Mouse (Mus musculus) neural tube, embryonic 14.5 days (tissue): ENCODE results near the gene Vmn1r225. TPM values are rescaled to one million over a fixed set of nuclear protein-coding genes. Genes with fewer than 3 reads are reported as not detected.
"Not testable (repeated sequence)": the region's sequence is repeated elsewhere in the genome, so short reads cannot be mapped to it uniquely, and the experiment has no call there.

Experiments
- ATAC-seq: fragments of 200-750 bp; cut with Nextera tagmentation; 2 replicates; pipeline ENCODE4 v1.8.0; 2017; ENCODE audit warnings: low read depth, mild to moderate bottlenecking, moderate TSS enrichment, moderate library complexity
- H3K27ac ChIP-seq: fragments of 300-500 bp; sonication (generic); 2 replicates; pipeline ENCODE4 v1.5.1; 2014; ENCODE audit warnings: low read depth, mild to moderate bottlenecking, control low read depth, low read length, moderate library complexity, mixed read lengths
- H3K27me3 ChIP-seq: fragments of 300-500 bp; sonication (generic); 2 replicates; pipeline ENCODE4 v1.6.1; 2014; ENCODE audit warnings: low read length; ENCODE audit not compliant: control insufficient read depth, insufficient read depth
- H3K36me3 ChIP-seq: fragments of 300-500 bp; sonication (generic); 2 replicates; pipeline ENCODE4 v1.6.1; 2014; ENCODE audit warnings: low read length, mixed read lengths; ENCODE audit not compliant: control insufficient read depth, insufficient read depth
- H3K4me1 ChIP-seq: fragments of 300-500 bp; sonication (generic); 2 replicates; pipeline ENCODE4 v1.6.1; 2014; ENCODE audit warnings: low read length; ENCODE audit not compliant: control insufficient read depth, insufficient read depth
- H3K4me2 ChIP-seq: fragments of 300-500 bp; sonication (generic); 2 replicates; pipeline ENCODE4 v1.6.1; 2014; ENCODE audit warnings: mild to moderate bottlenecking, low read depth, low read length, control low read depth
- H3K4me3 ChIP-seq: fragments of 300-500 bp; sonication (generic); 2 replicates; pipeline ENCODE4 v1.5.1; 2014; ENCODE audit warnings: low read depth, low read length, control low read depth, mixed read lengths
- H3K9ac ChIP-seq: fragments of 300-500 bp; sonication (generic); replicated peaks from 2 replicates; pipeline ENCODE4 v1.6.1; 2014; ENCODE audit warnings: low read depth, mild to moderate bottlenecking, control low read depth, low read length, mixed read lengths
- H3K9me3 ChIP-seq: fragments of 300-500 bp; sonication (generic); 2 replicates; pipeline ENCODE4 v1.6.1; 2016; ENCODE audit warnings: low read length; ENCODE audit not compliant: control insufficient read depth
- WGBS: fragments of 180-500 bp; shearing (Covaris S2); extraction: QIAGEN DNeasy Blood & Tissue Kit; methylation state at CpG from one replicate; pipeline ENCODE4 v1.1.7; 2014; 5-methylcytosine and 5-hydroxymethylcytosine counted together
- polyA plus RNA-seq: library from polyadenylated mRNA; unstranded; fragments of >200 nt; fragmentation: Nextera tagmentation; extraction: Ambion mirVana; gene quantifications from 2 replicates; pipeline ENCODE4 v1.2.1, GENCODE M21; 2014

The Vmn1r225 gene
- polyA plus RNA-seq = not detected in 2 replicates

GRCm38 (mm10) chr17:20497858-20498257 is at the start of gene Vmn1r225:
Gene Vmn1r225 (plus strand): TSS chr17:20498158.
- H3K4me3 ChIP-seq = no peak within 1 kb of the TSS
- H3K9ac ChIP-seq = no peak within 1 kb of the TSS
- no peaks in the 10 kb centered on the region for H3K4me1 ChIP-seq
- H3K27ac ChIP-seq = no peak within 1 kb of the TSS
- no peak within 1 kb of the TSS for H3K4me2 ChIP-seq
- no peaks in the 10 kb centered on the region for H3K27me3 ChIP-seq
- H3K9me3 ChIP-seq = no peaks in the 10 kb centered on the region
- H3K36me3 ChIP-seq = no peaks in the 10 kb centered on the region
- ATAC-seq = no peak

- Histone ChIP-seq H3K9ac (no peak overlapping the region), H3K27me3 (no peaks in the 10 kb centered on the region), H3K4me3 (no peak overlapping the region), H3K36me3 (no peaks in the 10 kb centered on the region), H3K27ac (no peak overlapping the region), H3K4me2 (no peak overlapping the region), H3K9me3 (no peaks in the 10 kb centered on the region), H3K4me1 (no peaks in the 10 kb centered on the region)
- no peak for ATAC-seq
- 78% methylated on average over 3 of the region's 3 CpGs for WGBS
These were observed 24.6 kb upstream of the Vmn1r225 start for GRCm38 (mm10) chr17:20473311-20473710.

GRCm38 (mm10) chr17:20481231-20481630 is 16.7 kb upstream of the Vmn1r225 start, which contains the start of gene Vmn2r108:
Gene Vmn2r108 (minus strand): TSS chr17:20481331.
- no peak for ATAC-seq
- Histone ChIP-seq H3K4me1 (no peaks in the 10 kb centered on the region), H3K9me3 (no peaks in the 10 kb centered on the region; the same call in none of the 2 replicates), H3K27ac (no peak within 1 kb of the TSS), H3K9ac (no peak within 1 kb of the TSS), H3K27me3 (no peaks in the 10 kb centered on the region), H3K4me3 (no peak within 1 kb of the TSS), H3K36me3 (no peaks in the 10 kb centered on the region), H3K4me2 (no peak within 1 kb of the TSS)

GRCm38 (mm10) chr17:20508247-20508646 is 10.3 kb downstream of the Vmn1r225 start:
- H3K27me3 ChIP-seq, H3K36me3 ChIP-seq, H3K9ac ChIP-seq, H3K27ac ChIP-seq, H3K4me1 ChIP-seq, H3K9me3 ChIP-seq, H3K4me3 ChIP-seq, H3K4me2 ChIP-seq, ATAC-seq: not testable (repeated sequence)

Other genes starting within 250 kb of the Vmn1r225 start
- gene Vmn2r106, start 212.6 kb upstream of the Vmn1r225 start, polyA plus RNA-seq = not detected in 2 replicates
- not detected in 2 replicates for gene Vmn2r107, start 152.9 kb upstream of the Vmn1r225 start, polyA plus RNA-seq
- not detected in 2 replicates for gene Vmn1r224, start 84.0 kb upstream of the Vmn1r225 start, polyA plus RNA-seq
- gene Vmn2r108, start 16.8 kb upstream of the Vmn1r225 start, polyA plus RNA-seq = not detected in 2 replicates
- gene Vmn2r109, start 66.6 kb downstream of the Vmn1r225 start, polyA plus RNA-seq = not detected in 2 replicates
- 0.03 and 0.05 TPM in 2 replicates for gene Vmn2r110, start 98.3 kb downstream of the Vmn1r225 start, polyA plus RNA-seq
- gene Fpr-rs3, start 126.7 kb downstream of the Vmn1r225 start, polyA plus RNA-seq = not detected in 2 replicates
- gene Vmn1r226, start 184.7 kb downstream of the Vmn1r225 start, polyA plus RNA-seq = not detected in 2 replicates
- gene Vmn1r227, start 231.7 kb downstream of the Vmn1r225 start, polyA plus RNA-seq = not detected in 2 replicates